ENCODE assay signal across 8 mouse cellular contexts in genomic region chr9:65293580-65293972, GRCm38 (mm10). TPM values are rescaled to one million over a fixed set of nuclear protein-coding genes. Genes with fewer than 3 reads are reported as not detected.
DNase-seq lines count a peak whose midpoint lies in the region; ATAC-seq and TF ChIP-seq lines count a peak whose summit lies in the region.

No protein-coding gene starts in this region.

- no peaks in the 10 kb centered on the region for H3K27me3 ChIP-seq in heart, embryonic 11.5 days (ENCODE audit: control insufficient read depth, insufficient read depth, low read length)
- no peaks in the 10 kb centered on the region for H3K27me3 ChIP-seq in MEL (ENCODE audit: control insufficient read depth in 1 of 2, insufficient read depth in 2 of 2, low read length in 2 of 2)

- TF ChIP-seq RAD21 in MEL (IDR thresholded peaks at IDR 0.05; ENCODE audit: low read depth, low read length), result no peak

- no peak for DNase-seq in heart, postnatal 4 days
- no peak for DNase-seq in MEL (ENCODE audit: low read depth, low spot score)
- DNase-seq in forelimb bud, embryonic 11.5 days (ENCODE audit: low read depth, low spot score), result peak; percentile 2
- DNase-seq in lung, postnatal 10 days, result peak; percentile 9
- DNase-seq in urinary bladder, postnatal 25 days (ENCODE audit: low spot score), result no peak
- no peak for DNase-seq in urinary bladder, adult 2 months (ENCODE audit: low spot score)
- no peak for DNase-seq in kidney, postnatal 4 days

- H3K9ac ChIP-seq in heart, embryonic 11.5 days (ENCODE audit: low read depth, low read length), result peak overlapping the region; percentile 81
- peak overlapping the region; percentile 77 for H3K9ac ChIP-seq in MEL (ENCODE audit: control insufficient read depth, low read depth, low read length, poor library complexity, severe bottlenecking)

- WGBS in heart, embryonic 11.5 days (ENCODE audit: insufficient replicate concordance), result under 1% methylated on average over 9 of the region's 9 CpGs

- peak overlapping the region; percentile 96 for H3K4me3 ChIP-seq in heart, embryonic 11.5 days (ENCODE audit: low read depth, low read length)
- H3K4me3 ChIP-seq in MEL (ENCODE audit: control insufficient read depth in 1 of 2, insufficient read depth in 1 of 2, low read depth in 2 of 2, low read length in 2 of 2), result peak overlapping the region; percentile 71 to 74

- H3K79me2 ChIP-seq in MEL (ENCODE audit: control insufficient read depth, insufficient read depth, low read length, poor library complexity), result peaks cover 16% of the 10 kb centered on the region

- H3K36me3 ChIP-seq in heart, embryonic 11.5 days (ENCODE audit: control insufficient read depth, insufficient read depth, low read length), result no peaks in the 10 kb centered on the region
- H3K36me3 ChIP-seq in MEL (ENCODE audit: control insufficient read depth in 1 of 2, insufficient read depth in 2 of 2, low read length in 2 of 2), result peaks cover 6 to 10% of the 10 kb centered on the region in 2 experiments

- H3K4me2 ChIP-seq in heart, embryonic 11.5 days, result peak overlapping the region; percentile 70

- peak overlapping the region; percentile 65; the same call in 1 of the 2 replicates for H3K27ac ChIP-seq in heart, embryonic 11.5 days (ENCODE audit: low read depth, low read length)
- peak overlapping the region; percentile 85 for H3K27ac ChIP-seq in MEL (ENCODE audit: control insufficient read depth, low read depth, low read length)

- TF ChIP-seq POLR2A in MEL (IDR thresholded peaks at IDR 0.05; ENCODE audit: control insufficient read depth in 1 of 2, insufficient read depth in 1 of 2, low read depth in 1 of 2, low read length in 2 of 2, poor library complexity in 1 of 2), result no peak

- TF ChIP-seq EP300 in MEL (IDR thresholded peaks at IDR 0.05; ENCODE audit: low read depth in 1 of 2, low read length in 2 of 2), result no peak

- TF ChIP-seq CTCF in MEL (IDR thresholded peaks at IDR 0.05 in 2 of 3, conservative IDR thresholded peaks at IDR 0.05 in 1 of 3; ENCODE audit: control insufficient read depth in 1 of 3, insufficient read depth in 1 of 3, low read depth in 2 of 3, low read length in 3 of 3, poor library complexity in 1 of 3, severe bottlenecking in 1 of 3), result no peak

- no peak for ATAC-seq in heart, embryonic 11.5 days (replicated peaks; ENCODE audit: insufficient number of reproducible peaks, low FRiP score, low TSS enrichment)

- peaks cover 12% of the 10 kb centered on the region for H3K4me1 ChIP-seq in heart, embryonic 11.5 days (ENCODE audit: control insufficient read depth, insufficient read depth, low read length)
- peaks cover 9 to 14% of the 10 kb centered on the region in 2 experiments; a peak in 3 of 4 replicates for H3K4me1 ChIP-seq in MEL (ENCODE audit: control insufficient read depth in 1 of 2, insufficient read depth in 2 of 2, low read length in 2 of 2)

- no peaks in the 10 kb centered on the region for H3K9me3 ChIP-seq in heart, embryonic 11.5 days (replicated peaks; ENCODE audit: control insufficient read depth, low read length)
- H3K9me3 ChIP-seq in MEL (replicated peaks; ENCODE audit: insufficient read depth, low read length), result peaks cover 3% of the 10 kb centered on the region

TF ChIP-seq in MEL, 35 proteins besides CTCF, POLR2A, EP300 and RAD21:
- TF ChIP-seq KAT2A (conservative IDR thresholded peaks at IDR 0.05; ENCODE audit: low read depth, low read length), result no peak
- no peak for TF ChIP-seq MYC (IDR thresholded peaks at IDR 0.05; ENCODE audit: low read depth, low read length)
- no peak for TF ChIP-seq POLR2AphosphoS5 (IDR thresholded peaks at IDR 0.05; ENCODE audit: borderline replicate concordance, low read depth, low read length)
- no peak for TF ChIP-seq NRF1 (IDR thresholded peaks at IDR 0.05; ENCODE audit: insufficient read depth, low read depth, low read length, poor library complexity, severe bottlenecking)
- no peak for TF ChIP-seq ELF1 (IDR thresholded peaks at IDR 0.05; ENCODE audit: low read depth, low read length)
- no peak for TF ChIP-seq JUND (IDR thresholded peaks at IDR 0.05; ENCODE audit: low read depth, low read length)
- no peak for TF ChIP-seq USF1 (IDR thresholded peaks at IDR 0.05; ENCODE audit: low read depth, low read length)
- TF ChIP-seq UBTF (IDR thresholded peaks at IDR 0.05; ENCODE audit: borderline replicate concordance, insufficient read depth, low read depth, low read length), result no peak
- no peak for TF ChIP-seq GATA1 (IDR thresholded peaks at IDR 0.05; ENCODE audit: low read depth, low read length)
- no peak for TF ChIP-seq ZMIZ1 (IDR thresholded peaks at IDR 0.05; ENCODE audit: low read depth, low read length)
- TF ChIP-seq GABPA (IDR thresholded peaks at IDR 0.05; ENCODE audit: low read depth, low read length), result no peak
- TF ChIP-seq POLR2AphosphoS2 (IDR thresholded peaks at IDR 0.05; ENCODE audit: low read length), result no peak
- no peak for TF ChIP-seq MXI1 (IDR thresholded peaks at IDR 0.05; ENCODE audit: low read depth, low read length)
- no peak for TF ChIP-seq ZKSCAN1 (IDR thresholded peaks at IDR 0.05; ENCODE audit: low read depth, low read length)
- TF ChIP-seq MAFK (IDR thresholded peaks at IDR 0.05; ENCODE audit: borderline replicate concordance, low read depth, low read length), result no peak
- TF ChIP-seq TAL1 (IDR thresholded peaks at IDR 0.05; ENCODE audit: low read length), result no peak
- TF ChIP-seq SIN3A (IDR thresholded peaks at IDR 0.05; ENCODE audit: low read length), result no peak

RNA-seq across cellular contexts. Expression of gene Clpx, which starts 0.5 kb away (rescaled TPM):
- polyA plus RNA-seq in heart, embryonic 11.5 days (2014; fragmentation: Nextera tagmentation; extraction: Ambion mirVana), result 42.9 and 50.6 TPM in 2 replicates
- total RNA-seq in heart, postnatal 4 days (2021), result 10 to 100 TPM; 50.7 to 53.1 TPM
- total RNA-seq in MEL (2012; rRNA removed), result 38.7 and 38.8 TPM in 2 replicates
- 10 to 100 TPM in 1 of 2 experiments, not detected in 1; 32.4 TPM for polyA plus RNA-seq in MEL (2012; ENCODE audit: insufficient read depth in 1 of 2, insufficient read length in 2 of 2, low read depth in 1 of 2, low replicate concordance in 2 of 2, missing spikeins in 1 of 2)
- 23.9 and 25.2 TPM in 2 replicates for polyA plus RNA-seq in urinary bladder, adult 2 months (2012; rRNA removed)

RNA-seq across cellular contexts. Expression of gene Cilp, which starts 28.6 kb away (rescaled TPM):
- 0.14 TPM in 1 of 2 replicates, not detected in the other for polyA plus RNA-seq in heart, embryonic 11.5 days (2014; fragmentation: Nextera tagmentation; extraction: Ambion mirVana)
- total RNA-seq in heart, postnatal 4 days (2021), result 1 to 10 TPM; 1.4 to 1.5 TPM
- total RNA-seq in MEL (2012; rRNA removed), result not detected in 2 replicates
- under 1 TPM in 1 of 2 experiments, not detected in 1; 0.01 TPM for polyA plus RNA-seq in MEL (2012; ENCODE audit: insufficient read depth in 1 of 2, insufficient read length in 2 of 2, low read depth in 1 of 2, low replicate concordance in 2 of 2, missing spikeins in 1 of 2)
- 1.5 and 4.2 TPM in 2 replicates for polyA plus RNA-seq in urinary bladder, adult 2 months (2012; rRNA removed)

RNA-seq across cellular contexts. Expression of gene Pdcd7, which starts 52.3 kb away (rescaled TPM):
- 6.3 and 6.9 TPM in 2 replicates for polyA plus RNA-seq in heart, embryonic 11.5 days (2014; fragmentation: Nextera tagmentation; extraction: Ambion mirVana)
- 10 to 100 TPM; 12.1 to 13.2 TPM for total RNA-seq in heart, postnatal 4 days (2021)
- total RNA-seq in MEL (2012; rRNA removed), result 20.3 and 22.8 TPM in 2 replicates
- 10 to 100 TPM in 1 of 2 experiments, not detected in 1; 34.5 TPM for polyA plus RNA-seq in MEL (2012; ENCODE audit: insufficient read depth in 1 of 2, insufficient read length in 2 of 2, low read depth in 1 of 2, low replicate concordance in 2 of 2, missing spikeins in 1 of 2)
- 12.9 and 14.4 TPM in 2 replicates for polyA plus RNA-seq in urinary bladder, adult 2 months (2012; rRNA removed)

Comparison
In these comparisons a context has a peak if more than half of its experiments do, and no peak if none do; other contexts are left out.
1. DNase-seq: peak in forelimb bud, embryonic 11.5 days (single experiment) and lung, postnatal 10 days (single experiment); none in heart, postnatal 4 days (single experiment), MEL (single experiment), urinary bladder, postnatal 25 days (single experiment), urinary bladder, adult 2 months (single experiment) and kidney, postnatal 4 days (0 of 2).